Mouse (Mus musculus): ENCODE results near the gene Gm1140. TPM values are rescaled to one million over a fixed set of nuclear protein-coding genes. Genes with fewer than 3 reads are reported as not detected.

The Gm1140 gene
- total RNA-seq (2023; ENCODE audit: inconsistent age): not detected in 4 replicates

GRCm38 (mm10) chrX:67693462-67693861 lies at the start of gene Gm1140:
Gene Gm1140 (minus strand): TSS chrX:67693562.

GRCm38 (mm10) chrX:67695398-67695797 lies 2.0 kb upstream of the Gm1140 start, which contains the start of gene Gm14692:
Gene Gm14692 (plus strand): TSS chrX:67695698.

Other genes starting within 250 kb of the Gm1140 start
- gene Gm14692, start 2.1 kb upstream of the Gm1140 start, total RNA-seq (2023; ENCODE audit: inconsistent age): not detected in 4 replicates
- not detected in 4 replicates for gene 4933436I01Rik, start 227.9 kb upstream of the Gm1140 start, total RNA-seq (2023; ENCODE audit: inconsistent age)